In genomic region chr16:59693230-59693629, GRCm38 (mm10) we compare ENCODE assay signal across 14 mouse cellular contexts. TPM values are rescaled to one million over a fixed set of nuclear protein-coding genes. Genes with fewer than 3 reads are reported as not detected.
DNase-seq lines count a peak whose midpoint lies in the region; TF ChIP-seq lines count a peak whose summit lies in the region.
"Had no signal": no experiment of that assay in that cellular context is flagged by ENCODE, and none has a peak within 500 bp of the region (broad histone marks: within the 10 kb centered on the region; RNA-seq: fewer than 3 reads in every experiment).

No protein-coding gene starts in this region.

- no peak for TF ChIP-seq POLR2A in thymus, adult 2 months (IDR thresholded peaks at IDR 0.05; ENCODE audit: control insufficient read depth, extremely low read depth, insufficient read depth, low read length, poor library complexity)

- H3K27ac ChIP-seq in thymus, adult 2 months (ENCODE audit: control insufficient read depth, insufficient read depth, low read length): no peak overlapping the region
- H3K27ac ChIP-seq: heart, adult 2 months; hindbrain, embryonic 14.5 days; limb, embryonic 15.5 days; midbrain, embryonic 10.5 days had no signal

- no peaks in the 10 kb centered on the region for H3K27me3 ChIP-seq in thymus, adult 2 months (ENCODE audit: control insufficient read depth, insufficient read depth, low read length)
- H3K27me3 ChIP-seq: limb, embryonic 15.5 days had no signal

- H3K4me3 ChIP-seq in thymus, adult 2 months (ENCODE audit: control insufficient read depth, insufficient read depth, low read length): no peak overlapping the region
- H3K4me3 ChIP-seq: heart, adult 2 months; limb, embryonic 15.5 days; midbrain, embryonic 10.5 days had no signal

- H3K4me1 ChIP-seq in thymus, adult 2 months (replicated peaks; ENCODE audit: control insufficient read depth, insufficient read depth, low read length): no peaks in the 10 kb centered on the region
- H3K4me1 ChIP-seq: limb, embryonic 15.5 days; midbrain, embryonic 10.5 days had no signal

- WGBS in thymus, adult 2 months: 97% methylated on average over 7 of the region's 7 CpGs

- no peak for TF ChIP-seq CTCF in thymus, adult 2 months (IDR thresholded peaks at IDR 0.05; ENCODE audit: borderline replicate concordance, control insufficient read depth, extremely low read depth, insufficient read depth, low read length, poor library complexity)

- DNase-seq in cerebellum, adult 9-11 months: peak; percentile 14
- DNase-seq in cerebellum, adult 9-10 months: no peak
- peak; percentile 78 for DNase-seq in right cerebral cortex, adult 18-20 months
- DNase-seq in right cerebral cortex, postnatal 4 days: no peak
- DNase-seq in left cerebral cortex, adult 9 months (ENCODE audit: low spot score in 2 of 2): peak; percentile 61 to 75
- peak; percentile 88 for DNase-seq in telencephalon, adult 2 months (ENCODE audit: low read depth, low spot score)
- DNase-seq in thymus, adult 2 months: no peak
- DNase-seq in gastrocnemius, adult 8-10 months (ENCODE audit: low spot score in 2 of 2): no peak
- DNase-seq: heart, adult 2 months; kidney, adult 11 months; liver, postnatal 0 days had no signal

- no peaks in the 10 kb centered on the region for H3K36me3 ChIP-seq in thymus, adult 2 months (ENCODE audit: control insufficient read depth, insufficient read depth, low read length)
- H3K36me3 ChIP-seq: limb, embryonic 15.5 days; midbrain, embryonic 10.5 days had no signal

RNA-seq across cellular contexts. Expression of gene Arl6, which starts 54.0 kb away (rescaled TPM):
- polyA plus RNA-seq in thymus, adult 2 months (2012; rRNA removed): 0.93 and 0.97 TPM in 2 replicates
- total RNA-seq in gastrocnemius, adult 8-10 months (2022): 1 to 10 TPM; 1.3 to 2.9 (median 2.2) TPM

Comparison
In these comparisons a context has a peak if more than half of its experiments do, and no peak if none do; other contexts are left out.
1. DNase-seq: peak in cerebellum, adult 9-11 months (single experiment), right cerebral cortex, adult 18-20 months (single experiment), left cerebral cortex, adult 9 months (2 of 2) and telencephalon, adult 2 months (single experiment); none in cerebellum, adult 9-10 months (single experiment), right cerebral cortex, postnatal 4 days (single experiment), thymus, adult 2 months (single experiment) and gastrocnemius, adult 8-10 months (0 of 2).